Mouse (Mus musculus) heart, adult 2 months (tissue): ENCODE measurements at regions not wholly inside any gene's neighbourhood (a gene's known extent, or its start where the extent isn't known, plus 50 kb on each side); places are given as distances from the start of the nearest gene placed in this dataset.

Experiments
- CTCF ChIP-seq: fragments of 200-600 bp; IDR thresholded peaks from 2 replicates; pipeline ENCODE4 v1.8.1; 2022; ENCODE audit warnings: antibody characterized with exemption, mild to moderate bottlenecking, moderate library complexity
- POLR2A ChIP-seq: fragments of 200-500 bp; IDR thresholded peaks from 2 replicates; pipeline ENCODE4 v1.6.1; 2011; ENCODE audit warnings: mild to moderate bottlenecking, low read depth, low read length, control low read depth; ENCODE audit not compliant: insufficient read depth

GRCm38 (mm10) chr5:46707021-46707420, 849.6 kb upstream of the Lcorl start:
- TF ChIP-seq POLR2A (no peak), CTCF (no peak)
